Mouse (Mus musculus) limb, embryonic 14.5 days (tissue): ENCODE measurements around the gene Pde1c. TPM values are rescaled to one million over a fixed set of nuclear protein-coding genes. Genes with fewer than 3 reads are reported as not detected.

Experiments
- ATAC-seq: fragments of 200-750 bp; cut with Nextera tagmentation; 2 replicates; pipeline ENCODE4 v1.8.0; 2017; ENCODE audit warnings: low read depth, moderate number of reproducible peaks, moderate TSS enrichment; ENCODE audit not compliant: low FRiP score
- DNase-seq: peaks from one replicate; pipeline ENCODE4 v3.0.0-alpha.2; 2015; ENCODE audit warnings: low spot score
- H3K27ac ChIP-seq: fragments of 300-500 bp; sonication (generic); replicated peaks from 2 replicates; pipeline ENCODE4 v1.5.1; 2014; ENCODE audit warnings: low read depth, mild to moderate bottlenecking, low read length, moderate library complexity, mixed read lengths
- H3K27me3 ChIP-seq: fragments of 300-500 bp; sonication (generic); 2 replicates; pipeline ENCODE4 v1.6.1; 2014; ENCODE audit warnings: low read length, mixed read lengths; ENCODE audit not compliant: control insufficient read depth, insufficient read depth
- H3K36me3 ChIP-seq: fragments of 300-500 bp; sonication (generic); 2 replicates; pipeline ENCODE4 v1.6.1; 2014; ENCODE audit warnings: mild to moderate bottlenecking, low read length, moderate library complexity, mixed read lengths; ENCODE audit not compliant: control insufficient read depth, insufficient read depth
- H3K4me1 ChIP-seq: fragments of 300-500 bp; sonication (generic); 2 replicates; pipeline ENCODE4 v1.6.1; 2014; ENCODE audit warnings: antibody characterized with exemption, low read length, mixed read lengths; ENCODE audit not compliant: control insufficient read depth, insufficient read depth
- H3K4me2 ChIP-seq: fragments of 300-500 bp; sonication (generic); replicated peaks from 2 replicates; pipeline ENCODE4 v1.6.1; 2014; ENCODE audit warnings: low read depth, mild to moderate bottlenecking, low read length, moderate library complexity; ENCODE audit not compliant: severe bottlenecking
- H3K4me3 ChIP-seq: fragments of 300-500 bp; sonication (generic); replicated peaks from 2 replicates; pipeline ENCODE4 v1.5.1; 2014; ENCODE audit warnings: low read length
- H3K9ac ChIP-seq: fragments of 300-500 bp; sonication (generic); 2 replicates; pipeline ENCODE4 v1.6.1; 2014; ENCODE audit warnings: mild to moderate bottlenecking, low read depth, low read length, moderate library complexity; ENCODE audit not compliant: severe bottlenecking
- H3K9me3 ChIP-seq: fragments of 300-500 bp; sonication (generic); 2 replicates; pipeline ENCODE4 v1.6.1; 2016; ENCODE audit warnings: low read length; ENCODE audit not compliant: control insufficient read depth
- POLR2A ChIP-seq: fragments of 200-500 bp; IDR thresholded peaks from 2 replicates; pipeline ENCODE4 v1.8.0; 2012; ENCODE audit warnings: inconsistent platforms, mild to moderate bottlenecking, moderate library complexity, borderline replicate concordance; ENCODE audit not compliant: insufficient read depth, insufficient read length; ENCODE audit errors: extremely low read depth
- WGBS: fragments of 180-500 bp; shearing (Covaris S2); extraction: QIAGEN DNeasy Blood & Tissue Kit; methylation state at CpG from one replicate; pipeline ENCODE4 v1.1.7; 2014; 5-methylcytosine and 5-hydroxymethylcytosine counted together
- polyA plus RNA-seq, 2 experiments: library from polyadenylated mRNA; depleted of rRNA in 1 of 2; stranded (reverse) in 1 of 2; unstranded in 1 of 2; fragments of >200 nt; fragmentation: Nextera tagmentation in 1 of 2; extraction: Ambion mirVana in 1 of 2; gene quantifications; 2 replicates each; pipeline versions ENCODE4 v1.2.1 to v1.2.3; 2012 to 2014

Pde1c gene
- polyA plus RNA-seq, 2 experiments = 2.2 to 2.4 TPM

GRCm38 (mm10) chr6:56579568-56579967 lies 10.7 kb upstream of the Pde1c start:
- Histone ChIP-seq H3K4me3 (no peak overlapping the region), H3K9ac (no peak overlapping the region), H3K36me3 (no peaks in the 10 kb centered on the region), H3K27me3 (no peaks in the 10 kb centered on the region), H3K4me2 (no peak overlapping the region), H3K27ac (no peak overlapping the region), H3K9me3 (no peaks in the 10 kb centered on the region), H3K4me1 (no peaks in the 10 kb centered on the region)
- ATAC-seq (no peak), DNase-seq (no peak)
- 58% methylated on average over 1 of the region's 1 CpGs for whole genome bisulfite sequencing
- TF ChIP-seq POLR2A = no peak

DNA sequence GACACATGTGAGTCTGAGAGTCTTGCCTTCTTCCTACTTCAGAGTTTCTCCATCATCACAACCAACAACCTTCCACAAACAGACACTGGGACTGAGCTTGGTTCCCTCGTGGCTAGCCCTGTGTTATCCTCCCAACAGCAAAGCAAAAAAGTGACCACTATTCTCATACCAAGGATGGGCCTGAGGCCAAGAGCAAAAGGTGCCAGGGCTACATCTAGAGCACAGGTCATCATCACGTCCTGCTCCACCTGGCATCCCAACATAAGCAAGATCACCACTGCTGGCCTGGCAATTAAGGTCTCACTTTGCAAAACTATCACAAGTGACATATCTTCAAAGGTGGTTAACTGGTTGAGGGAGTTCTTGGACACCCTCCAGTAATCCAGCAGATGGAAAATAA lies 8.0 kb downstream of the Pde1c start:
- 70% methylated on average over 2 of the region's 2 CpGs for WGBS
- Histone ChIP-seq H3K36me3 (no peaks in the 10 kb centered on the region), H3K4me1 (no peaks in the 10 kb centered on the region), H3K27ac (no peak overlapping the region), H3K4me2 (no peak overlapping the region), H3K27me3 (no peaks in the 10 kb centered on the region), H3K9ac (no peak overlapping the region), H3K9me3 (no peaks in the 10 kb centered on the region), H3K4me3 (no peak overlapping the region)
- ATAC-seq = no peak
- TF ChIP-seq POLR2A = no peak
- DNase-seq = no peak

DNA sequence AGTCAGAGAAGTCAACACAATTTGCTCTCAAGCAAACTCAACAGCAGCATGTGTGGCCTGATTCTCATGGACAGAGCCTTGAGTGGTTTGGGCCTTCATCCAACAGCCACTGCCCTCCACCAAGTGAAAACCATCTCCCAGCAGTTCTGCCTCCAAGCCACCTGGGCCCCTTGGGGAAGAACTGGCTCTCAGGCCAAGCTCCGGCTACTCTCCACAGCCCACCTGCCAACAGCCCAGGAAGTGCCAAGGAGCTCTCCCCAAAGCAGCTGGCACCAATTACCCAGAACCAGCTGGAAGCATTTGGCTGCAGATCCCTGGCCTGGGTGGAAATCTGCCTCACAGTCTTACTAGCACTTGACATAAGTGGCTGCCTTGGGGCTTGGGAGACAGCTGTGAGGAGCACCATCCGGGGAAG lies 8.4 kb downstream of the Pde1c start:
- no peak overlapping the region for H3K27ac ChIP-seq
- WGBS = 52% methylated on average over 2 of the region's 2 CpGs
- H3K27me3 ChIP-seq = no peaks in the 10 kb centered on the region
- H3K36me3 ChIP-seq = no peaks in the 10 kb centered on the region
- no peak overlapping the region for H3K4me2 ChIP-seq
- DNase-seq (peak; percentile 50), ATAC-seq (peak; percentile 41; the same call in 1 of the 2 replicates)
- H3K9me3 ChIP-seq = no peaks in the 10 kb centered on the region
- no peak for TF ChIP-seq POLR2A
- H3K9ac ChIP-seq = no peak overlapping the region
- no peak overlapping the region for H3K4me3 ChIP-seq
- H3K4me1 ChIP-seq = no peaks in the 10 kb centered on the region

GRCm38 (mm10) chr6:56558711-56559110 lies 10.2 kb downstream of the Pde1c start:
- Histone ChIP-seq H3K27ac (no peak overlapping the region), H3K4me1 (no peaks in the 10 kb centered on the region), H3K4me2 (no peak overlapping the region), H3K27me3 (no peaks in the 10 kb centered on the region), H3K4me3 (no peak overlapping the region), H3K9me3 (no peaks in the 10 kb centered on the region), H3K9ac (no peak overlapping the region), H3K36me3 (no peaks in the 10 kb centered on the region)
- WGBS = 94% methylated on average over 2 of the region's 2 CpGs
- no peak for TF ChIP-seq POLR2A
- DNase-seq (no peak), ATAC-seq (no peak)

DNA sequence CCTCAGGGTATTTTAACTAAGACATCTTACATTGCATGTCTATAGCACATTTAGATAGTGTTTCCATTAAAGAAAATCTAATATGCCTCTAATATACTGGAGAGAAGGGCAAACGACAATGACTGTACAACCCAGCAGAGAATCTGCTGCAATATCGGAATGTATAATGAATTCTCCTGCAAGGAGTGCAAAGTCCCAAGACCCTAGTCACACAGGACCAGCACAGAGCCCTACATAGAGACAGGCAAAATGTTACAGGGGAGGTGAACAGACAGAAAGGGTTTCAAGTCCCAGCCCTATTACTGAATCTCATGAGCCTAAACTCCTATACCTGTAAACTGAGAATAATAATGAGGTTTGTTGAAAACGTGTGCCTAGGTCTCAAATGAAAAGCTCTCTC lies 13.1 kb downstream of the Pde1c start:
- Histone ChIP-seq H3K9me3 (no peaks in the 10 kb centered on the region), H3K27ac (no peak overlapping the region), H3K4me2 (no peak overlapping the region), H3K4me3 (no peak overlapping the region), H3K27me3 (no peaks in the 10 kb centered on the region), H3K4me1 (no peaks in the 10 kb centered on the region), H3K36me3 (no peaks in the 10 kb centered on the region), H3K9ac (no peak overlapping the region)
- 63% methylated on average over 3 of the region's 3 CpGs for WGBS
- ATAC-seq (no peak), DNase-seq (no peak)
- no peak for TF ChIP-seq POLR2A

DNA sequence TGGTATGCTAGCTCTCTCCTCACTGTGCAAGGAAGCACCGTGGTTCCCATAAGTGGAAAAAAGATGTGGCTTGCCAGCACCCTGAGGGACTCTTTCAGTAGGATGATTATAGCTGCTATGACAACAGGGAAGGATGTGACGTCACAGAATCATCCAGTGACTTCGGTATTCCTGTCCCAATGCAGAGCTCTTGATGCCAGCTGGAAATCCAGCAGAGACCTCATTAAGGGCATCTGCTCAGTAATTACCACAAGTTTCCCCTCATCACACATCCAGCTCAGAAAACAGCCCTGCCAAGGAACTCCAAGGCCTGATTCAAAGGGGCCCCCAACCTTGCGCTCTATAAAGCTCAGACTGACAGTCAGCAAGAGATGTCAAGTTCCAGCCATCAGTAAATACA lies 13.5 kb downstream of the Pde1c start:
- no peaks in the 10 kb centered on the region for H3K4me1 ChIP-seq
- DNase-seq = no peak
- H3K36me3 ChIP-seq = no peaks in the 10 kb centered on the region
- WGBS = 48% methylated on average over 4 of the region's 4 CpGs
- H3K27ac ChIP-seq = no peak overlapping the region
- no peaks in the 10 kb centered on the region for H3K27me3 ChIP-seq
- TF ChIP-seq POLR2A = no peak
- no peak overlapping the region for H3K4me2 ChIP-seq
- no peak for ATAC-seq
- no peaks in the 10 kb centered on the region for H3K9me3 ChIP-seq
- no peak overlapping the region for H3K4me3 ChIP-seq
- H3K9ac ChIP-seq = no peak overlapping the region
